Mouse (Mus musculus) lung, postnatal 14 days (tissue): ENCODE data around the gene Ndufa13.
A peak's percentile ranks its signal among the peaks of the same experiment; 100 is the strongest.

Experiments used
- DNase-seq: peaks from one replicate; pipeline ENCODE4 v3.0.0; 2021

Ndufa13 gene

GRCm38 (mm10) chr8:69877992-69878391 is 24.4 kb downstream of the Ndufa13 start:
- no peak for DNase-seq

GRCm38 (mm10) chr8:69877396-69877795 is 25.0 kb downstream of the Ndufa13 start:
- no peak for DNase-seq

- no peak for DNase-seq
Measured at GRCm38 (mm10) chr8:69876967-69877366, 25.4 kb downstream of the Ndufa13 start.

GRCm38 (mm10) chr8:69876097-69876496 is 26.3 kb downstream of the Ndufa13 start:
- no peak for DNase-seq

- no peak for DNase-seq
Measured at GRCm38 (mm10) chr8:69874654-69875053, 27.7 kb downstream of the Ndufa13 start.

- peak; percentile 74 for DNase-seq
Measured at GRCm38 (mm10) chr8:69874155-69874554, 28.2 kb downstream of the Ndufa13 start.

- no peak for DNase-seq
Measured at GRCm38 (mm10) chr8:69870907-69871306, 31.5 kb downstream of the Ndufa13 start.

- DNase-seq = no peak
Measured at GRCm38 (mm10) chr8:69870003-69870765, 32.2 kb downstream of the Ndufa13 start.

GRCm38 (mm10) chr8:69867696-69868326 is 34.5 kb downstream of the Ndufa13 start:
- peak; percentile 28 for DNase-seq

- DNase-seq = no peak
Measured at GRCm38 (mm10) chr8:69864180-69864579, 38.2 kb downstream of the Ndufa13 start.

GRCm38 (mm10) chr8:69863387-69864020 is 38.9 kb downstream of the Ndufa13 start:
- no peak for DNase-seq

GRCm38 (mm10) chr8:69861251-69861650 is 41.1 kb downstream of the Ndufa13 start:
- DNase-seq = no peak

- no peak for DNase-seq
Measured at GRCm38 (mm10) chr8:69860807-69861206, 41.6 kb downstream of the Ndufa13 start.

- no peak for DNase-seq
Measured at GRCm38 (mm10) chr8:69853869-69854268, 48.5 kb downstream of the Ndufa13 start.

GRCm38 (mm10) chr8:69850926-69851506 is 51.3 kb downstream of the Ndufa13 start:
- no peak for DNase-seq

- no peak for DNase-seq
Measured at GRCm38 (mm10) chr8:69849899-69850298, 52.5 kb downstream of the Ndufa13 start.

GRCm38 (mm10) chr8:69848951-69849350 is 53.4 kb downstream of the Ndufa13 start:
- peak; percentile 35 for DNase-seq

GRCm38 (mm10) chr8:69847167-69848065 is 54.9 kb downstream of the Ndufa13 start:
- no peak for DNase-seq
